Mouse (Mus musculus): ENCODE results near the gene Olfr6. TPM values are rescaled to one million over a fixed set of nuclear protein-coding genes. Genes with fewer than 3 reads are reported as not detected.
"Not testable (repeated sequence)": the region's sequence is repeated elsewhere in the genome, so short reads cannot be mapped to it uniquely, and the experiment has no call there.

The Olfr6 gene
- not detected for total RNA-seq (2021)
- long read RNA-seq, experiment 1, result 0 reads
- long read RNA-seq, experiment 2, result 0 reads

DNA sequence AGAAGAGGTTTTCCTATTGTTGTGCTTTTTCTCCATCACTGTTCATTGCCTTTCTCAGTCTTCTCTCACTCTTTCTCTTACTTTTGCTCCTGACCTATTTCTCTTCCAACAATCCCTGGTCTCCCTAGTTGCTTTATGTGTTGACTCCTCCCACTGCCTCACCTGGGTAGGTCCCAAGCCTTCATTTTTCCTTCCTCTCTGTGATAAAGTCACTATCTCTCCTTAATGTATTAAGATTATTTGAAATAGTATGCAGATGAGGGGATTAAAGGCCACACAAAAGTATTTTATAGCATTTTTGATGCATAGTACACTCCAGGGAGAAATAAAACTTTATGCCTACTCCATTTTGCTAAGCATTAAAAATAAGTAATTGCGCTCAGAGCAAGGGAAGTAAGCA is at the start of gene Olfr6:
Gene Olfr6 (minus strand): TSS at position 101 of the 400 bp plus-strand sequence.
- DNase-seq, result no peak

DNA sequence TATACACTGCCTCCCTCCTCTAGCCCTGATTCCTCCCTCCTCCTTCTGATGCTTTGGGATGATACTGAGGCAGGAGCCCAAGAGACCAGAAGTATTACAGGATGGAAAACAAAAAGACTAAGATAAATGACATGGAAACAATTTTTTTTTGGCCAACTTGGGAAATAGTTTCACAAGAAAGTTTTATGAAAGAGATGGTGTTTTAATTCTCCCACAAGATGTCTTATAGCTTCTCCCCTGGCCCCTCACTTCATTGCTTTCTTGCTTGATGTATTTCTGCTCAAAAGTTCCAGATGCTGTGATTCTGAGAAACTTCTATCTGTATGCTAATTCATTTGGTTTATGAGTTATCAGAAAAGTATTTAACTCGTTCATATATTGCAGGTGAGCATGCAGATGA is 42.2 kb upstream of the Olfr6 start, which contains the start of gene Olfr2:
Gene Olfr2 (minus strand): TSS at position 101 of the 400 bp plus-strand sequence.
- no peak for DNase-seq

DNA sequence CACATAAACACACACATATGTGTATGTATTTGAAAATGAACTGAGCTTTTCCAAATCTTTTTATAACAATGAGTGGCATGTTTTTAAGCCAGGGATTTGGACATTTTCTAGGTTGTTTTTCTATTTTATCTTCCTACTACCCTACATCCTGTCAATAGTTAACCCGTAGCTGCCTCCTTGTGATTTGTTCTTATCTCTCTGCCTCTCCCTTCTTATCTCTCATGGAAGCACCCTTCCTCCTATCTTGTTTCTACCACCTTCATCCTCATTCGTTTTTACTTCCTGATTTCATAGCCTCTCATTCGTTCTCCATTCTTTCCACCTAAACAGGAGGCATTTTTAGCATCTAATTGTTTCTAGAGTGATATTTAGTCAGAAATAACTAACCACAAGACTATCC is 40.4 kb upstream of the Olfr6 start:
- no peak for DNase-seq

DNA sequence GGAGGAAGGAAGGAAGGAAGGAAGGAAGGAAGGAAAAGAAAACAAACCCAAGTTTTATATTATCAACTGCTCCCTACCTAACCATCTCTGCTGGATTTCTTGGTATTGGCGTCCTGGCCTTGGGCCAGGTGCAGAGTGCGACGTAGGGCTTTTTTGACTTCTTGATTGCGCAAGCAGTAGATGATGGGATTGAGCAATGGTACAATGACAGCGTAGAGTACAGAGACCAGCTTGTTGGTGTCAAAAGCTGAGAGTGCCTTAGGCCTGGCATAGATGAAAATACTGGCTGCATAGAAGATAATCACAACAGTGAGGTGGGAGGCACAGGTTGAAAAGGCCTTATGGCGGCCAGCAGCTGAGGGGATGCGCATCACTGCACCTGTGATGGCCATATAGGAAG is 37.1 kb upstream of the Olfr6 start:
- no peak for DNase-seq

DNA sequence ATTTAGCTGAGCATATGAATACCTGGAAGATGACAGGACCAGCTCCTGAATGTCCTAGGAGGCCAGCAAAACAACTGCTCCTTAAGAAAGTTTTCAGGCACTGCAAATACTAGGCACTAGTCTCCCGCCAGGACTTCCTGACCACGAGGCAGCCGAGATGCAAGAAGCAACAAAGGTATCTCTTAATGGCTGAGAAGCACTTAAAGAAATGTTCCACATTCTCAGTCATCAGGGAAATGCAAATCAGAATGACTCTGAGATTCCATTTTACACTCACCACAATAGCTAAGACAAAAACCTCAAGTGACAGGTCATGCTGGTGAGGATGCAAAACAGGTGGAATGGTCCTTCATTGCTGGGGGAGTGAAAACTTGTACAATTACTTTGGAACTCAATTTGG is 21.5 kb upstream of the Olfr6 start:
- DNase-seq, result no peak

DNA sequence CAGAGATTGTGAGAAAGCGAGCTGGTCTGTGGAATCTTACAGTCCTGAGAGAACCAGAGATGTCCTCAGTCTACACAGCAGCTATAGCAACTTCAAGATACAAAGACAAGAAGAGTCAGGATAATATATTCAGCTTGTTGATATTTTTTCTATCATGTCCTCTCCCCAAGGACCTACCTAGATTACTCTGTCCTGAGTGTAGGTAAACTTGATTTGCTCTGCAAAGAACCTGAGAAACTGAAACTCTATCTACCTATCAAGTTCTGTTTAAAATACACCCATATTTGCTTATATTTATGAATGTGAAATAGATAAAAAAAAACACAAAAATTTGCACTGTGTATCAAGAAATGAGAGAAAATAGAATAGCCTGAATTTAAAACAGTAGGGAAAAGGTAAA is 11.6 kb upstream of the Olfr6 start, which contains the start of gene Olfr711:
Gene Olfr711 (minus strand): TSS at position 101 of the 400 bp plus-strand sequence.
- no peak for DNase-seq

DNA sequence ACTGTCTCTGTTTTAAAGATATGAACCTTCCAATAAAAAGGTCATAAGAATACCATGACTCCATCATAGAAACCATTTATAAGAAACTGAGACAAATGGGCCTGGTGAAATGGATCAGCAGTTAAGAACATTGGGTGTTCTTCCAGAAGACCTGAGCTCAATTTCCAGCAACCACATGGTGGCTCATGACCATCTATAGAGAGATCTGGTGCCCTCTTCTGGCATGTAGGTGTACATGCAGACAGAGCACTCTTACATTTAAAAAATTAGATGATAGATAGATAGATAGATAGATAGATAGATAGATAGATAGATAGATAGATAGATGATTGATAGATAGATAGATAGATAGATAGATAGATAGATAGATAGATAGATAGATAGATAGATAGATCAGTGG is 3.8 kb upstream of the Olfr6 start:
- not testable (repeated sequence) for DNase-seq

DNA sequence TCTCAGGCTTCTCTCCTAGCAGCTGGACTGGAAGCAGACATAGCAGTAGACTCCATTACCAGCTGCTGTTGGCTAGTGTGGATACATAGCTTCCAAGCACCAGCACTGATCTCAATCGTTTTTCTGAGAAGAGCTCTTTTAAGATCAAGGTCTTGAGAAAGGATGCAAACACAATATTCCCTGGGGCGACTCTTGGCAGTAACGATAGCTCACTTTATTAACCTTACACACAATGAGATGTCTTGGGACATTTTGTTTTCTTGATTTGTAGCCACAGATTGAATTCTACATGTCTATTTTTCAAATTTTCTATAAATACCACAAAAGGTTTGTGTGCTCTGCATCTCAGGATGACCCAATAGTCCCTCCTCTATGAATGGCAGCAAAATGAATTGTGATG is 15.5 kb downstream of the Olfr6 start, which contains the start of gene Olfr710:
Gene Olfr710 (minus strand): TSS at position 101 of the 400 bp plus-strand sequence.
- DNase-seq, result no peak

DNA sequence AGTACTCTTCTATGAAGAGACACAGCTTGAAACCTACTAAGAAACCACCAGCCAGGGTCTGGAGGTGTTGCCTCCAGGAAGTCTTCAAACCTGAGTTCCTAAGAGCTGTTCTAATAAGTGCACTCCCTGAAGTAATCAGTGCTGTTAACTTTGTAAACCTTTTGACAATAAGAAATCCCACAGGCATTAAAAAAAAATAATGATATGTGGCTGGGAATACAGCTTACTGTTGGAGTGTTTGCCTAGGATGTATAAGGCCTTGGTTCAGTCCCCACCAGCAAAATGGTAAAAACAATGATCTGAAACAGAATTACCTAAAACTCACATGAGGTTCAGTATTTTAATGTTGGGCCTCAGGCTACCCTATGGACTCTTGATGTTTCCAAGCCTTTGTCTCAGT is 31.6 kb downstream of the Olfr6 start, which contains the start of gene Olfr709-ps1:
Gene Olfr709-ps1 (minus strand): TSS at position 101 of the 400 bp plus-strand sequence.
- no peak for DNase-seq

DNA sequence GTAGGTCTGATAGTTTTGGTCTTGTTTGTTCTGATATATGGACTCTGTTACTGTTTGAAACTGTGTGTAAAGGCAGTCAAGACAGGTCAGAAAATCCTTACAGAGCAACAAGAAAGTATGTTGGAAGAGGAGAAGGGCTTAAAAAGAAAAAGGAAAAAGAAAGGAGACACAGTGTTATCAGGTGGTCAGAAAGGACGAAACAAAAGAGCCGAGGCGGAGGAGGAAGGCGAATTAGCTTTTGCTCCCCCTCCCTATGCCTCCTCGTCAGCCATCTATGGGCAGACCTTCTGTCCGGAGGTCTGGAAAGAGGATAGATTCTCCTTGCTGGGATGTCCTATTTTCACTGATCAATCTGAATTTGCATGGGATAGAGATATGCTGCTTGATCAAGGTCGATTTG is 42.8 kb downstream of the Olfr6 start:
- DNase-seq, result peak; percentile 5

DNA sequence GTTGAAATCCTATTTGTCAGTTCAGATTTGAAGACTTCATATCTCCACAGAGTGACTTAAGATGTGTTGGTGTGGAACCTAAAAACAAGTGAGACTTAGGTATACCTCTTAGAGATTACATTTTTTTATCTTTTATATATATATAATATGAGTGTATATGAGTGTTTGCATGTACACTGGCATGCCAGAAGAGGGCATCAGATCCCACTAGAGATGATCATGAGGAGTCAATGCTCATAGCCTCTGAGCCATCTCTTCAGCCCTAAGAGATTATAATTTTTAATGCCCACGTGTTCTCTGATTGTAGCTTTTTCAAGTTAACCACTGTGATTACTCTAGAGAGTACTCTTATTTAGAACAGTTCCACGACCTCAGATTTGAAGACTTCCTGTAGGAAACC is 56.1 kb downstream of the Olfr6 start, which contains the start of gene Olfr1532-ps1:
Gene Olfr1532-ps1 (plus strand): TSS at position 326 of the 400 bp plus-strand sequence.
- DNase-seq, result no peak

Other genes with a start within 250 kb of the Olfr6 start
- not detected for gene Olfr695, start 247.5 kb downstream of the Olfr6 start, total RNA-seq (2021)
- gene Olfr697, start 221.5 kb downstream of the Olfr6 start, total RNA-seq (2021), result not detected
- not detected for gene Olfr698, start 208.5 kb downstream of the Olfr6 start, total RNA-seq (2021)
- not detected for gene Olfr699, start 170.7 kb downstream of the Olfr6 start, total RNA-seq (2021)
- gene Olfr700, start 155.1 kb downstream of the Olfr6 start, total RNA-seq (2021), result not detected
- gene Olfr701, start 149.8 kb downstream of the Olfr6 start, total RNA-seq (2021), result not detected
- gene Olfr702, start 130.0 kb downstream of the Olfr6 start, total RNA-seq (2021), result not detected
- gene Olfr703, start 120.6 kb downstream of the Olfr6 start, total RNA-seq (2021), result not detected
- not detected for gene Olfr704, start 100.8 kb downstream of the Olfr6 start, total RNA-seq (2021)
- gene Olfr705, start 87.0 kb downstream of the Olfr6 start, total RNA-seq (2021), result not detected
- not detected for gene Olfr706, start 75.8 kb downstream of the Olfr6 start, total RNA-seq (2021)
- not detected for gene Olfr707, start 62.7 kb downstream of the Olfr6 start, total RNA-seq (2021)
- not detected for gene Olfr1532-ps1, start 55.9 kb downstream of the Olfr6 start, total RNA-seq (2021)
- gene Olfr709-ps1, start 31.7 kb downstream of the Olfr6 start, total RNA-seq (2021), result not detected
- not detected for gene Olfr710, start 15.6 kb downstream of the Olfr6 start, total RNA-seq (2021)
- gene Olfr711, start 11.5 kb upstream of the Olfr6 start, total RNA-seq (2021), result not detected
- not detected for gene Olfr2, start 42.1 kb upstream of the Olfr6 start, total RNA-seq (2021)
- gene Olfr713, start 67.2 kb upstream of the Olfr6 start, total RNA-seq (2021), result not detected
- not detected for gene Olfr714, start 107.0 kb upstream of the Olfr6 start, total RNA-seq (2021)
- gene Olfr17, start 129.3 kb upstream of the Olfr6 start, total RNA-seq (2021), result not detected
- not detected for gene Olfr715b, start 146.4 kb upstream of the Olfr6 start, total RNA-seq (2021)
- gene Olfr715, start 167.1 kb upstream of the Olfr6 start, total RNA-seq (2021), result not detected
- not detected for gene Olfr716, start 174.4 kb upstream of the Olfr6 start, total RNA-seq (2021)
- gene Nlrp14, start 203.1 kb upstream of the Olfr6 start, total RNA-seq (2021), result not detected
- not detected for gene Rbmxl2, start 245.5 kb upstream of the Olfr6 start, total RNA-seq (2021)